Mouse (Mus musculus) central nervous system, embryonic 14 days (tissue): ENCODE data around the gene 2010109A12Rik. TPM values are rescaled to one million over a fixed set of nuclear protein-coding genes. Genes with fewer than 3 reads are reported as not detected.

Experiments
- polyA plus RNA-seq: library from polyadenylated mRNA; depleted of rRNA; stranded (reverse); fragments of >200 nt; gene quantifications from 2 replicates; pipeline ENCODE4 v1.2.3, GENCODE M21; 2012; rRNA removed

2010109A12Rik gene
- polyA plus RNA-seq = 0.47 and 0.68 TPM in 2 replicates

GRCm38 (mm10) chr5:93206109-93207005, at the start of gene 2010109A12Rik, which contains the start of gene Ccni:
Gene 2010109A12Rik, plus strand, starts transcription at chr5:93206518.
Gene Ccni, minus strand, starts transcription at chr5:93206495.

Other genes with a start within 250 kb of the 2010109A12Rik start
- gene Sowahb, start 161.5 kb upstream of the 2010109A12Rik start, polyA plus RNA-seq = 0.02 and 0.08 TPM in 2 replicates
- 122 TPM in 2 replicates for gene Sept11, start 113.1 kb upstream of the 2010109A12Rik start, polyA plus RNA-seq
- gene Ccni, start within 50 bp of the 2010109A12Rik start, polyA plus RNA-seq = 114 and 148 TPM in 2 replicates
- 86.8 and 113 TPM in 2 replicates for gene Ccng2, start 60.7 kb downstream of the 2010109A12Rik start, polyA plus RNA-seq